Mouse (Mus musculus) regulatory T cell (primary cell): ENCODE data around the gene Habp2.

Experiments
- in situ Hi-C: fragments of 300-600 bp; cut with MboI, MseI; formaldehyde crosslinking; loops from one replicate; pipeline ENCODE4 v1.15.1; 2025; ENCODE audit warnings: high pct_unique_total_duplicates

The Habp2 gene

GRCm38 (mm10) chr19:56294654-56295399, 7.9 kb downstream of the Habp2 start:
- in situ Hi-C loops: no loop called here

- in situ Hi-C loops: no loop called here
Observed at GRCm38 (mm10) chr19:56296668-56297067, 9.7 kb downstream of the Habp2 start.

GRCm38 (mm10) chr19:56297264-56297663, 10.3 kb downstream of the Habp2 start:
- in situ Hi-C loops: no loop called here

- in situ Hi-C loops: loop anchor here (10.0 to 25.0 kb wide), 2 partner anchors 1261 to 1336 kb away; no protein-coding TSS in a partner anchor
Observed at GRCm38 (mm10) chr19:56300835-56301234, 13.9 kb downstream of the Habp2 start.

GRCm38 (mm10) chr19:56316531-56316930, 29.6 kb downstream of the Habp2 start:
- in situ Hi-C loops: loop anchor here (25.0 kb wide), 1 partner anchor 1246 kb away; no protein-coding TSS in a partner anchor

- in situ Hi-C loops: loop anchor here (25.0 kb wide), 1 partner anchor 1243 kb away; no protein-coding TSS in a partner anchor
Observed at GRCm38 (mm10) chr19:56319219-56319618, 32.3 kb downstream of the Habp2 start.

- in situ Hi-C loops: loop anchor here (25.0 kb wide), 1 partner anchor 1243 kb away; no protein-coding TSS in a partner anchor
Observed at GRCm38 (mm10) chr19:56319629-56320028, 32.7 kb downstream of the Habp2 start.

GRCm38 (mm10) chr19:56320186-56320860, 33.4 kb downstream of the Habp2 start:
- in situ Hi-C loops: loop anchor here (25.0 kb wide), 1 partner anchor 1242 kb away; no protein-coding TSS in a partner anchor

- in situ Hi-C loops: loop anchor here (25.0 kb wide), 1 partner anchor 1241 kb away; no protein-coding TSS in a partner anchor
Observed at GRCm38 (mm10) chr19:56321303-56321920, 34.5 kb downstream of the Habp2 start.

GRCm38 (mm10) chr19:56325676-56326075, 38.7 kb downstream of the Habp2 start:
- in situ Hi-C loops: no loop called here

GRCm38 (mm10) chr19:56326243-56326855, 39.4 kb downstream of the Habp2 start:
- in situ Hi-C loops: no loop called here

- in situ Hi-C loops: loop anchor here (10.0 kb wide), 2 partner anchors 138 to 528 kb away; no protein-coding TSS in a partner anchor
Observed at GRCm38 (mm10) chr19:56336321-56336720, 49.4 kb downstream of the Habp2 start.

- in situ Hi-C loops: loop anchor here (10.0 kb wide), 2 partner anchors 138 to 528 kb away; no protein-coding TSS in a partner anchor
Observed at GRCm38 (mm10) chr19:56336826-56337225, 49.9 kb downstream of the Habp2 start.

GRCm38 (mm10) chr19:56342006-56342405, 55.1 kb downstream of the Habp2 start:
- in situ Hi-C loops: no loop called here

GRCm38 (mm10) chr19:56343869-56344563, 57.1 kb downstream of the Habp2 start:
- in situ Hi-C loops: no loop called here

GRCm38 (mm10) chr19:56346016-56346415, 59.1 kb downstream of the Habp2 start:
- in situ Hi-C loops: no loop called here

GRCm38 (mm10) chr19:56346750-56347149, 59.8 kb downstream of the Habp2 start:
- in situ Hi-C loops: no loop called here

GRCm38 (mm10) chr19:56349295-56349694, 62.4 kb downstream of the Habp2 start:
- in situ Hi-C loops: no loop called here

GRCm38 (mm10) chr19:56353689-56354088, 66.8 kb downstream of the Habp2 start:
- in situ Hi-C loops: no loop called here

- in situ Hi-C loops: no loop called here
Observed at GRCm38 (mm10) chr19:56355201-56355600, 68.3 kb downstream of the Habp2 start.
